Mouse (Mus musculus): ENCODE results near the gene Nlgn3. TPM values are rescaled to one million over a fixed set of nuclear protein-coding genes. Genes with fewer than 3 reads are reported as not detected.
A peak's percentile ranks its signal among the peaks of the same experiment; 100 is the strongest.

The Nlgn3 gene
- polyA plus RNA-seq, 1 experiment from 2014 or later: 55.3 TPM

GRCm38 (mm10) chrX:101268755-101269124 is 30.2 kb upstream of the Nlgn3 start, which contains the start of gene Gm20489:
Gene Gm20489, minus strand, starts transcription at chrX:101269023.
- DNase-seq (ENCODE audit: low spot score) (no peak), ATAC-seq (no peak)
- no peak within 1 kb of the TSS for H3K27ac ChIP-seq (ENCODE audit: low read depth, low read length)
- H3K9ac ChIP-seq (ENCODE audit: low read length): no peak within 1 kb of the TSS
- no peaks in the 10 kb centered on the region for H3K36me3 ChIP-seq (ENCODE audit: control insufficient read depth, insufficient read depth, low read length)
- no peaks in the 10 kb centered on the region for H3K27me3 ChIP-seq (replicated peaks; ENCODE audit: control insufficient read depth, insufficient read depth, low read length)
- no peak within 1 kb of the TSS for H3K4me2 ChIP-seq (ENCODE audit: low read length)
- H3K4me1 ChIP-seq (ENCODE audit: control insufficient read depth, insufficient read depth, low read length): no peaks in the 10 kb centered on the region
- no peaks in the 10 kb centered on the region for H3K9me3 ChIP-seq (replicated peaks; ENCODE audit: control insufficient read depth, low read length)
- no peak within 1 kb of the TSS for H3K4me3 ChIP-seq (ENCODE audit: low read depth, low read length)
- 68% methylated on average over 3 of the region's 3 CpGs for WGBS

DNA sequence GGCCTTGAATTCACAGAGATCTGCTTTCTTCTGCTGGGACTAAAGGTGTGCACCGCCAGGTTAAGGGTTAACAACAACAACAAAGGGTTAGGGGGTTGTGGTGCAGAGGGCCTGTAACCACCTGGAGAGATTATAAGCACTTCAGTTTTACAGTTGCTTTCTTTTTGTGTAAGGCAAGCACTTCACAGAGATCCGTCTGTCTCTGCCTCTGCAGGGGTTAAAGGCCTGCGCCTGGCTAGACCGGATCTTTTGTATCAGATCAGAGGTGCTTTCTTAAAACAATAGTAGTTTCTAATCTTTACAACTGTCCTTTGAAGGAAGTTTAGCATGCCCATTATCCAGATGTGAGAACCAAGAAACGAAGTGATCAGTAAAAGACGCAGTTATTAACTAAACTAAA is 25.6 kb upstream of the Nlgn3 start:
- Histone ChIP-seq H3K4me3 (ENCODE audit: low read depth, low read length) (peak overlapping the region; percentile 49), H3K27me3 (replicated peaks; ENCODE audit: control insufficient read depth, insufficient read depth, low read length) (no peaks in the 10 kb centered on the region), H3K4me2 (ENCODE audit: low read length) (peak overlapping the region; percentile 54), H3K36me3 (ENCODE audit: control insufficient read depth, insufficient read depth, low read length) (peaks cover 10% of the 10 kb centered on the region; the same call in 1 of the 2 replicates), H3K9ac (ENCODE audit: low read length) (peak overlapping the region; percentile 66), H3K4me1 (ENCODE audit: control insufficient read depth, insufficient read depth, low read length) (no peaks in the 10 kb centered on the region), H3K9me3 (replicated peaks; ENCODE audit: control insufficient read depth, low read length) (no peaks in the 10 kb centered on the region), H3K27ac (ENCODE audit: low read depth, low read length) (no peak overlapping the region)
- DNase-seq (ENCODE audit: low spot score) (no peak), ATAC-seq (peak; percentile 13)
- WGBS: 33% methylated on average over 6 of the region's 6 CpGs

GRCm38 (mm10) chrX:101273875-101274738 is 24.9 kb upstream of the Nlgn3 start, which contains the start of gene Med12:
Gene Med12, plus strand, starts transcription at chrX:101274030.
- ATAC-seq (peak; percentile 98), DNase-seq (ENCODE audit: low spot score) (peak; percentile 91)
- Histone ChIP-seq H3K4me2 (ENCODE audit: low read length) (peak within 1 kb of the TSS; percentile 54), H3K27ac (ENCODE audit: low read depth, low read length) (peak within 1 kb of the TSS; percentile 65), H3K4me3 (ENCODE audit: low read depth, low read length) (peak within 1 kb of the TSS; percentile 49), H3K27me3 (replicated peaks; ENCODE audit: control insufficient read depth, insufficient read depth, low read length) (no peaks in the 10 kb centered on the region), H3K9ac (ENCODE audit: low read length) (peak within 1 kb of the TSS; percentile 66), H3K4me1 (ENCODE audit: control insufficient read depth, insufficient read depth, low read length) (no peaks in the 10 kb centered on the region), H3K36me3 (ENCODE audit: control insufficient read depth, insufficient read depth, low read length) (peaks cover 17% of the 10 kb centered on the region; the same call in 1 of the 2 replicates), H3K9me3 (replicated peaks; ENCODE audit: control insufficient read depth, low read length) (no peaks in the 10 kb centered on the region)
- WGBS: 31% methylated on average over 54 of the region's 54 CpGs

- H3K9me3 ChIP-seq (replicated peaks; ENCODE audit: control insufficient read depth, low read length): no peaks in the 10 kb centered on the region
- DNase-seq (ENCODE audit: low spot score) (no peak), ATAC-seq (no peak)
- H3K4me3 ChIP-seq (ENCODE audit: low read depth, low read length): no peak overlapping the region
- WGBS: 89% methylated on average over 6 of the region's 6 CpGs
- H3K4me2 ChIP-seq (ENCODE audit: low read length): no peak overlapping the region
- H3K27ac ChIP-seq (ENCODE audit: low read depth, low read length): no peak overlapping the region
- no peaks in the 10 kb centered on the region for H3K4me1 ChIP-seq (ENCODE audit: control insufficient read depth, insufficient read depth, low read length)
- H3K36me3 ChIP-seq (ENCODE audit: control insufficient read depth, insufficient read depth, low read length): peaks cover 84% of the 10 kb centered on the region
- H3K9ac ChIP-seq (ENCODE audit: low read length): no peak overlapping the region
- no peaks in the 10 kb centered on the region for H3K27me3 ChIP-seq (replicated peaks; ENCODE audit: control insufficient read depth, insufficient read depth, low read length)
Observed at GRCm38 (mm10) chrX:101282813-101283212, 16.2 kb upstream of the Nlgn3 start.

GRCm38 (mm10) chrX:101285534-101285933 is 13.4 kb upstream of the Nlgn3 start:
- 33% methylated on average over 6 of the region's 6 CpGs for WGBS
- peaks cover 84% of the 10 kb centered on the region for H3K36me3 ChIP-seq (ENCODE audit: control insufficient read depth, insufficient read depth, low read length)
- peak; percentile 52; the same call in 1 of the 2 replicates for ATAC-seq

GRCm38 (mm10) chrX:101285953-101286670 is 12.9 kb upstream of the Nlgn3 start:
- no peaks in the 10 kb centered on the region for H3K4me1 ChIP-seq (ENCODE audit: control insufficient read depth, insufficient read depth, low read length)
- H3K9ac ChIP-seq (ENCODE audit: low read length): no peak overlapping the region
- H3K36me3 ChIP-seq (ENCODE audit: control insufficient read depth, insufficient read depth, low read length): peaks cover 80% of the 10 kb centered on the region
- no peak overlapping the region for H3K4me3 ChIP-seq (ENCODE audit: low read depth, low read length)
- ATAC-seq (no peak), DNase-seq (ENCODE audit: low spot score) (no peak)
- H3K27ac ChIP-seq (ENCODE audit: low read depth, low read length): no peak overlapping the region
- H3K9me3 ChIP-seq (replicated peaks; ENCODE audit: control insufficient read depth, low read length): no peaks in the 10 kb centered on the region
- no peaks in the 10 kb centered on the region for H3K27me3 ChIP-seq (replicated peaks; ENCODE audit: control insufficient read depth, insufficient read depth, low read length)
- H3K4me2 ChIP-seq (ENCODE audit: low read length): no peak overlapping the region
- 93% methylated on average over 14 of the region's 14 CpGs for WGBS

More at GRCm38 (mm10) chrX:101285534-101285933, 13.4 kb upstream of the Nlgn3 start:
- peak; percentile 59 for DNase-seq (ENCODE audit: low spot score)
- no peak overlapping the region for H3K4me2 ChIP-seq (ENCODE audit: low read length)
- no peak overlapping the region for H3K4me3 ChIP-seq (ENCODE audit: low read depth, low read length)
- no peak overlapping the region for H3K9ac ChIP-seq (ENCODE audit: low read length)
- H3K27ac ChIP-seq (ENCODE audit: low read depth, low read length): no peak overlapping the region
- H3K4me1 ChIP-seq (ENCODE audit: control insufficient read depth, insufficient read depth, low read length): no peaks in the 10 kb centered on the region
- no peaks in the 10 kb centered on the region for H3K9me3 ChIP-seq (replicated peaks; ENCODE audit: control insufficient read depth, low read length)
- H3K27me3 ChIP-seq (replicated peaks; ENCODE audit: control insufficient read depth, insufficient read depth, low read length): no peaks in the 10 kb centered on the region

DNA sequence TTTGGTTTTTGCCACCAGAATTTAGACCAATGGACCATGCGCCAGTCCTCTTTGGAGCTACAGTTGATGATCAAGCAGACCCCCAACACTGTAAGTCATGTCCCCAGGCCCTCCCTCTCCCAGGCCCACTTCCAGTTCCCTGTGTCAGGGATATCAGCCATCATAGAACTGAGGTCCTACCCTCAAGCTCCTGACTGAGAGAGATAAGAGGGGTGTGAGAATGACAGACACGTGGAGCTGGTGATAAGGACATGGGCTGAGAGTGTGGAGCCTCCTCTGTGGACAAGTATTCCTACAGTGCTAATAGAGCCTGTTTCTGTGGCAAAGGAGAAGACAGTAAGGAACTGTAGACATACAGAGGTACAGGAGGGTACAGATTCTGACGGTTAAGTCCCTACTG is 11.4 kb upstream of the Nlgn3 start:
- Histone ChIP-seq H3K27me3 (replicated peaks; ENCODE audit: control insufficient read depth, insufficient read depth, low read length) (no peaks in the 10 kb centered on the region), H3K36me3 (ENCODE audit: control insufficient read depth, insufficient read depth, low read length) (peaks cover 80% of the 10 kb centered on the region), H3K9me3 (replicated peaks; ENCODE audit: control insufficient read depth, low read length) (no peaks in the 10 kb centered on the region), H3K9ac (ENCODE audit: low read length) (no peak overlapping the region), H3K4me3 (ENCODE audit: low read depth, low read length) (no peak overlapping the region), H3K27ac (ENCODE audit: low read depth, low read length) (no peak overlapping the region), H3K4me2 (ENCODE audit: low read length) (no peak overlapping the region), H3K4me1 (ENCODE audit: control insufficient read depth, insufficient read depth, low read length) (no peaks in the 10 kb centered on the region)
- no peak for DNase-seq (ENCODE audit: low spot score)
- no peak for ATAC-seq
- WGBS: 94% methylated on average over 3 of the region's 3 CpGs

DNA sequence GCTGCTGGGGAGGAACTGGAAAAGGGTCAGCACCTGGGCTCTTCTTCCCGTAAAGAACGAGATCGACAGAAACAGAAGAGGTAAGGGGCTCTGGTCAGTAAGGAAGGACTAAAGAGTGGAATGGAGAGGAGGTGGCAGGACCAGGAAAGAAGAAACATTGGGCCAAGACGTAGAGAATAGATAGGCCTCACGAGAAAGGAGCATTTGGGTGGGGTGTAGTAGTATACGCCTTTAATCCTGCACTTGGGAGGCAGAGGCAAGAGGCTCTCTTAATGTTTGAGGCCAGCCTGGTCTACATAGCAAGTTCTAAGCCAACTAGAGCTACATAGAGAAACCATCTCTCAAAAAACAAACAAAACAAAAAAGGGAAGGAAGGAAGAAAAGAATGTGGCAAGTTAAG is 10.5 kb upstream of the Nlgn3 start:
- H3K27me3 ChIP-seq (replicated peaks; ENCODE audit: control insufficient read depth, insufficient read depth, low read length): no peaks in the 10 kb centered on the region
- ATAC-seq (no peak), DNase-seq (ENCODE audit: low spot score) (no peak)
- H3K9me3 ChIP-seq (replicated peaks; ENCODE audit: control insufficient read depth, low read length): no peaks in the 10 kb centered on the region
- no peaks in the 10 kb centered on the region for H3K4me1 ChIP-seq (ENCODE audit: control insufficient read depth, insufficient read depth, low read length)
- 89% methylated on average over 6 of the region's 6 CpGs for WGBS
- H3K4me3 ChIP-seq (ENCODE audit: low read depth, low read length): no peak overlapping the region
- no peak overlapping the region for H3K4me2 ChIP-seq (ENCODE audit: low read length)
- no peak overlapping the region for H3K27ac ChIP-seq (ENCODE audit: low read depth, low read length)
- peaks cover 81% of the 10 kb centered on the region for H3K36me3 ChIP-seq (ENCODE audit: control insufficient read depth, insufficient read depth, low read length)
- no peak overlapping the region for H3K9ac ChIP-seq (ENCODE audit: low read length)

All from forebrain, embryonic 14.5 days (tissue).